Mouse (Mus musculus): ENCODE measurements around the gene Rhoq. TPM values are rescaled to one million over a fixed set of nuclear protein-coding genes. Genes with fewer than 3 reads are reported as not detected.
A peak's percentile ranks its signal among the peaks of the same experiment; 100 is the strongest.

Rhoq gene
- polyA plus RNA-seq, 1 experiment from 2014 or later = 5.6 TPM

DNA sequence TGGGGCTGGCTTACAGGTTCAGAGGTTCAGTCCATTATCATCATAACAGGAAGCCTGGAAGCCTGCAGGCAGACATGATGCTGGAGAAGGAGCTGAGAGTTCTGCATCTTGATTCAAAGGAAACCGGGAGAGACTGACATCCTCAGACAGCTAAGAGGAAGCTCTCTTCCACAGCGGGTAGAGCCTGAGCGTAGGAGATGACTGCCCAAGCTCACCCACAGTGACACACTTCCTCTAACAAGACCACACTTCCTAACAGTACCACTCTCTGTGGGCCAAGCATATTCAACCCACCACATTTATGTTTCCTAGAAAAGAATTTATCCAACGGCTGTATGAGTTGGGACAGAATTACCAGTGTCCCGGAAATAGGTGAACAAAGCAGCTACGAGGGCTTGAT lies 15.6 kb downstream of the Rhoq start:
- Histone ChIP-seq H3K27ac (no peak overlapping the region), H3K4me2 (no peak overlapping the region), H3K9me3 (no peaks in the 10 kb centered on the region), H3K27me3 (replicated peaks) (no peaks in the 10 kb centered on the region), H3K4me1 (no peaks in the 10 kb centered on the region), H3K36me3 (replicated peaks) (no peaks in the 10 kb centered on the region), H3K9ac (no peak overlapping the region), H3K4me3 (no peak overlapping the region)
- 91% methylated on average over 6 of the region's 6 CpGs for WGBS
- no peak for ATAC-seq (replicated peaks)

DNA sequence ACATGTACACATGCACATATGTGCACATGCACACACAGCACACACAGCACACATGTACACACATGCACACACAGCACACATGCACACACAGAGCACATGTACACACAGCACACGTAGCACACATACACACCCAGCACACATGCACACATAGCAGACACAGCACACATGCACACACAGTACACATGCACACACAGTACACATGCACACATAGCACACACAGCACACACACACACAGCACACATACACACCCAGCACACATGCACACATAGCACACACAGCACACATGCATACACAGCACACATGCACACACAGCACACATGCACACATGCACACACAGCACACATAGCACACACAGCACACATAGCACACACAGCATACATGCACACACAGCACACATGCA lies 18.3 kb downstream of the Rhoq start:
- WGBS = 91% methylated on average over 1 of the region's 1 CpGs

DNA sequence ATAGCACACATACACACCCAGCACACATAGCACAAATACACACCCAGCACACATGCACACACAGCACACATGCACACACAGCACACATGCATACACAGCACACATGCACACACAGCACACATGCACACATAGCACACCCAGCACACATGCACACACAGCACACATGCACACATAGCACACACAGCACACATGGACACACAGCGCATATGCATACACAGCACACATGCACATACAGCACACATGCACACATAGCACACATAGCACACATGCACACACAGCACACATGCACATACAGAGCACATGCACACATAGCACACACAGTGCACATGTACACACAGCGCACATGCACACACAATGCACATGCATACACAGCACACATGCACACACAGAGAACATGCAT lies 18.8 kb downstream of the Rhoq start:
- ATAC-seq (replicated peaks) = no peak
- Histone ChIP-seq H3K27me3 (replicated peaks) (no peaks in the 10 kb centered on the region), H3K9ac (no peak overlapping the region), H3K27ac (no peak overlapping the region), H3K4me2 (no peak overlapping the region), H3K4me3 (no peak overlapping the region), H3K4me1 (peaks cover 6% of the 10 kb centered on the region), H3K9me3 (no peaks in the 10 kb centered on the region), H3K36me3 (replicated peaks) (no peaks in the 10 kb centered on the region)
- WGBS = 100% methylated on average over 2 of the region's 2 CpGs

More for the DNA sequence above, 18.3 kb downstream of the Rhoq start:
- no peak for ATAC-seq (replicated peaks)
- Histone ChIP-seq H3K9me3 (no peaks in the 10 kb centered on the region), H3K36me3 (replicated peaks) (no peaks in the 10 kb centered on the region), H3K27me3 (replicated peaks) (no peaks in the 10 kb centered on the region), H3K27ac (no peak overlapping the region), H3K4me3 (no peak overlapping the region), H3K4me2 (no peak overlapping the region), H3K4me1 (peaks cover 1% of the 10 kb centered on the region), H3K9ac (no peak overlapping the region)

DNA sequence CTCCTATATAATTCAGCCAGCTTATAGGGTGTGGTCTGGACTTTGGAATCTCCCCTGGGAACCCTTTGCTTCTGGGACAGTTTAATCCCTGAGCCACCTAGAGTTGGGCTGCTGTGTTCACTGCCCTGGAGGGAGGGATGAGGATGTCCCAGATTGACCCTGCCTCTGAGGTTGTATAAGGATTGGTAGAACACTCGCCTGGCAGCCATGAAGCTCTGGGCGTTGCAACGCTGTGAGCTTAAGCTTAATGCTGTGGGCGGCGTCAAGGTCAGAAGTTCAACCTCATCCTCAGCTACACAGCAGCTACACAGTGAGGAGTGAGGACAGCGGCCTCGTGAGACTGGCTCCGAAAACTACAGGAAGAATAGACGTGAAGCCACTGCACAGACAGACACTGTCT lies 19.6 kb downstream of the Rhoq start:
- Histone ChIP-seq H3K27ac (no peak overlapping the region), H3K4me1 (peaks cover 12% of the 10 kb centered on the region), H3K9me3 (no peaks in the 10 kb centered on the region), H3K9ac (no peak overlapping the region), H3K4me3 (no peak overlapping the region), H3K27me3 (replicated peaks) (no peaks in the 10 kb centered on the region), H3K4me2 (no peak overlapping the region), H3K36me3 (replicated peaks) (no peaks in the 10 kb centered on the region)
- WGBS = 70% methylated on average over 9 of the region's 9 CpGs
- ATAC-seq (replicated peaks) = no peak

DNA sequence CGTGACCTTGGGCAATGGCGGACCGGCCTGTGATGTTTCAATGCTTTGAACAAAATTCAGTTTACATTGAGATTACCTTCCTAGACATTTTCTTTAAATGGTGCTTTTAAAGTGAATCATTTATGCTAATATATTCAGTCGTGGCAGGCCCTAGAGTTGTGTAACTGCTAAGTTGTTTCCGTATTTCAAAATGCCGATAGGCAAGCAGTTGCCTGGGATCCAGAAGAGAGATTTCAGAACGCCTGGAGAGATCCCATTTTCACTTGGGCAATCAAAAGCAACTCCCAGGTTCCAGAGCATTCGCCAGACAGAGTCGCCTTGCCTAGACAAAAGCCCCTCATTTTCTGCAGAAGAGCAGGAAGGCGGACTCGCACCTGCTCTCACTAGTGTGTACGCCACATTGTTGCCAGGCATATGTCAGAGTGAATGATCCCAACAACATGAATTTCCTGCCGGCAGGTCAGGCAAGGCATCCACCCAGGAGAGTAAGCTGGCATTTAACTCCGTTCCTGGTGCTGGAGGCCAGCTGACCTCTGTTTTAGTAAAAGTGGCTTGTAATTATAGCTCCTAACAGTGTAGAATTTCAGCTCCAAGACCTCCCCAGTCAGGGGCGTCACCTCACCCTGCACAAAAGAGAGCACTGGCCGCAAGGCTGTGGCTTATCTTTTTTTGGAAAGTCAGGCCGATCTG lies 23.7 kb downstream of the Rhoq start:
- Histone ChIP-seq H3K4me1 (peaks cover 16% of the 10 kb centered on the region), H3K9me3 (no peaks in the 10 kb centered on the region), H3K4me3 (no peak overlapping the region), H3K27ac (peak overlapping the region; percentile 58; the same call in 1 of the 2 replicates), H3K9ac (no peak overlapping the region), H3K27me3 (replicated peaks) (no peaks in the 10 kb centered on the region), H3K36me3 (replicated peaks) (no peaks in the 10 kb centered on the region), H3K4me2 (peak overlapping the region; percentile 14; the same call in 1 of the 2 replicates)
- no peak for ATAC-seq (replicated peaks)
- WGBS = 29% methylated on average over 17 of the region's 17 CpGs

DNA sequence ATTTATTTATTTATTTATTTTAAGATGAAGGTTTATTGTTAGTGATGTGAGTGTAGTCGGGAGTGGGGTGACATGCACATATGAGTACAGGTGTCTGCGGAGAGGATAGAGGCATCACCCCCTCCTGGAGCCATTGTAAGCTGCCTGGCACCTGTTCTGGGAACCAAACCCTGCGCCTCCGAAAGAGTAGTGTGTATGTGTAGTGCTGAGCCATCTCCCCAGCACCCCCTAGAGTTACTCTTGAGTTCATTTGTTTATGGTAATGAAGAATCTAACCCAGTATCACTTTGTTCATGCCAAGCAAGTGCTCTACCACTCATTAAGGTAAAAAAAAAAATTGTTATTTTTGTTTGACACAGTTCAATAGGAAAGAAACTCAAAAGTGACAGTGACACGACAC lies 25.3 kb downstream of the Rhoq start:
- Histone ChIP-seq H3K27ac (no peak overlapping the region), H3K4me1 (peaks cover 16% of the 10 kb centered on the region), H3K27me3 (replicated peaks) (no peaks in the 10 kb centered on the region), H3K4me3 (no peak overlapping the region), H3K9me3 (no peaks in the 10 kb centered on the region), H3K4me2 (no peak overlapping the region), H3K36me3 (replicated peaks) (no peaks in the 10 kb centered on the region), H3K9ac (no peak overlapping the region)
- 0 out of 2 replicates have a peak, but pooled peaks have one; percentile 49 for ATAC-seq (replicated peaks)
- 52% methylated on average over 5 of the region's 5 CpGs for WGBS

DNA sequence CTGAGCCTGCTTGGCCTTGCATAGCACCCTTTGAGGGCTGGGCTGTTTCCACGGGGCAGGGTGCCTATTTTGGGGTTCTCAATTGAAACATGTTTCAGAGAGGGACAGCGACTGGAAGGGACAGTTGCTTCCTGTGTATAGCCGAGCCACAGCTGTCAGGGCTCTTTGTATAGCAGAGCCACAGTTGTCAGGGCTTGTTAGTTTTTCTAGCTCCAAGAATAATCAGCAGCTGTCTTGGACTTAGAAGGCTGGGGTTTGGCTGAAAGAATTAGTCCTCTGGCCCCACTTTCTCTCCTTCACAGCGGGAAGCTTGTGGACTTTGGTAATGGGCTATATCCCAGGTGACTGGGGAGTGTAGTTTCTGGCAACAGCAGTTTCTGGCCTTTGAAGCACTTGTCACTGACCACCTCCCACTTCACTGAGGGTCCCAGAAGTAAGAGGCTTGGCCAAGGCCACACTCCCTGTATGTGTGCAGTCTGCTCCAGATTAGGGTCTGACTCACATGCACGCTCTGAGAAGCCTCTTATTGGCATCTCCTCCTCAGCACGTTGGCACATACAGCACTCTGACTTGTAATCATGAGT lies 25.8 kb downstream of the Rhoq start:
- Histone ChIP-seq H3K4me1 (peaks cover 16% of the 10 kb centered on the region), H3K36me3 (replicated peaks) (no peaks in the 10 kb centered on the region), H3K27me3 (replicated peaks) (no peaks in the 10 kb centered on the region), H3K4me2 (no peak overlapping the region), H3K9me3 (no peaks in the 10 kb centered on the region), H3K9ac (no peak overlapping the region), H3K27ac (no peak overlapping the region), H3K4me3 (no peak overlapping the region)
- ATAC-seq (replicated peaks) = peak; percentile 59
- 27% methylated on average over 6 of the region's 6 CpGs for whole genome bisulfite sequencing

DNA sequence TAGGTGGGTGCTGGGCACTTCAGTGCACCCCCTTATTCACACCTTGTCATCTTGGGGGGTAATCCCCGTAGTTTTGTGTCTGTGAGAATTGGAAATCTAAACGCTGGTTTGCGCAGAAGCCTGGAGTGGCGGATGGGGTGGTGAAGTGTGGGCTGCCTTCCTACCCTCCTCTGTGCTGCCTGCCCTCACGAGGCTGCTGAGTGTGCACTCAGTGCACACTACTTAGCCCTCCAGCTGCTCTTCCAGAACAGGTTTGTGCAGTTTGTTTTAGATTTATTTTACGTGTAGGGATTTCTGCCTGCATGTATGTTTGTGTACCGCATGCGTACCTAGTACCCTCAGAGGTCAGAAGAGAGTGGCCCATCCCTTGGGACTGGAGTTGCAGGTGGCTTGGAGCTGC lies 28.4 kb downstream of the Rhoq start:
- Histone ChIP-seq H3K9ac (no peak overlapping the region), H3K27ac (no peak overlapping the region), H3K4me2 (no peak overlapping the region), H3K9me3 (no peaks in the 10 kb centered on the region), H3K4me1 (peaks cover 14% of the 10 kb centered on the region), H3K4me3 (no peak overlapping the region), H3K36me3 (replicated peaks) (no peaks in the 10 kb centered on the region), H3K27me3 (replicated peaks) (no peaks in the 10 kb centered on the region)
- no peak for ATAC-seq (replicated peaks)
- WGBS = 92% methylated on average over 8 of the region's 8 CpGs

DNA sequence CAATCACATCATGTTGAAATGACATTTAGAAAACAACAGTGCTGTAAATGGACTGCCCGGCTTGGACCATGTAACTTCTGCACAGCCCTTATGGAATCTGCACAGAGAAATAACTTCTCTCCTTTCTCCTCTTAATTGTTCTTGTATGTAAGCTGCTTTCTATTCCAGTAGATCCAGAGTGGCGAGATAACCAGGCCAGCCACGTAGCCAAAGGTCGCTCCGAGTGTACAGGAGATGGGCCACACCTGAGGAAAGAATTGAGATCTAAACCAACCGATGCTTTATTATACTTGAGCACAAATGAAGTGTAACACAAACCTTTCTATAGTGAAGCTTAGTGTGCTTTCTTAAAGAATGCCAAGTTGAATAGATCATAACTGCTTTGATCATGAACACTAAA lies 34.4 kb downstream of the Rhoq start:
- ATAC-seq (replicated peaks) = no peak
- no peaks in the 10 kb centered on the region for H3K36me3 ChIP-seq (replicated peaks)
- no peak overlapping the region for H3K4me3 ChIP-seq
- 93% methylated on average over 6 of the region's 6 CpGs for whole genome bisulfite sequencing
- H3K4me1 ChIP-seq = no peaks in the 10 kb centered on the region
- H3K27ac ChIP-seq = no peak overlapping the region
- H3K9ac ChIP-seq = no peak overlapping the region
- no peaks in the 10 kb centered on the region for H3K27me3 ChIP-seq (replicated peaks)
- no peaks in the 10 kb centered on the region for H3K9me3 ChIP-seq
- H3K4me2 ChIP-seq = no peak overlapping the region

DNA sequence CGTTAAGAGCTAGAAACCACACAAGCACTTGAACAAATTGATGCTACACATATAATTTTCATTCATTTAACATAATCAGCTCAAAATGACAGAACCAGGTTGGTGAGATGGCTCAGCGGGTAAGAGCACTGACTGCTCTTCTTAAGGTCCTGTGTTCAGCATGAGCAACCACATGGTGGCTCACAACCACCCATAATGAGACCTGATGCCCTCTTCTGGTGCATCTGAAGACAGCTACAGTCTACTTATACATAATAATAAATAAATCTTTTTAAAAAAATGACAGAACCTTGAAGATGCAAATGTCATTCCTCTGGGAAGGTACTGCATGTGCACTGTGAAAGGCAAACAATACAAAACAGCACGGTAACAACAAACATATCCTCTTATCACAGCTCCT lies 46.1 kb downstream of the Rhoq start:
- no peak overlapping the region for H3K27ac ChIP-seq
- WGBS = 86% methylated on average over 3 of the region's 3 CpGs
- no peak overlapping the region for H3K4me3 ChIP-seq
- H3K4me2 ChIP-seq = no peak overlapping the region
- no peaks in the 10 kb centered on the region for H3K9me3 ChIP-seq
- no peaks in the 10 kb centered on the region for H3K27me3 ChIP-seq (replicated peaks)
- H3K36me3 ChIP-seq (replicated peaks) = no peaks in the 10 kb centered on the region; the same call in 1 of the 2 replicates
- ATAC-seq (replicated peaks) = no peak
- no peak overlapping the region for H3K9ac ChIP-seq
- no peaks in the 10 kb centered on the region for H3K4me1 ChIP-seq

DNA sequence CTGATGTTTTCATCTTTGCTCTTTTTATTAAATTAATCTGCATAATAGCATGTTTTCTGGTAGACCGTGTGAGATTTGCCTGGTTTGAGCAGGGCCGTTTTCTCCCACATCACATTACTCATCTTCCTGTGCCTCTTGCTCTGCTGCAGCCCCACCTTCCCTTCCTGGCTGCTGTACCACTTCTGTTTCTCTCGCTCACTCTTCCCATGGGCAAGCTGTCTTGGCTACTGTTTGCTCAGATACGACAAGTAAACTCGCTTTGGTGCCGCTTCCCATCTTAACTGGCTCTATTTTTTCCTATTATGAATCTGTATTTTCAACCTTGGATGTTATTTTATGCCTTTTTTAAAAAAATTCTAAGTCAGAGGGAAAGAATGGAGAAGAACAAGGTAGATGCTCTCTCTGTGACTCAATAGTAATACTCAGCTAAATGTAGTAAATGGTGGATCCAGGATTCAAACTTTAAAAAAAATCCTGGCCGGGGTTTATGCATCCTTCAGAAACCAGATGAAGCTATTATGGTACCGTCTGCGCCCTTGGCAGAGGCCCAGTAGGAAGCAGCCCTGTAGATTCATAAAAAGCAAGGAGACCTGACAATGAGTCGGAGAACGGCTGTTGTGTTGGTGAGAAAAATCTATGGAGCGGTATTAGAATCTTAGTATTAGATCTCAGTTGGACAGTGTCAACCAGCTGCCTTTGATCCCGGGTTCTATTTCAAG lies 48.6 kb downstream of the Rhoq start:
- WGBS = 87% methylated on average over 13 of the region's 13 CpGs
- Histone ChIP-seq H3K4me1 (no peaks in the 10 kb centered on the region), H3K27ac (no peak overlapping the region), H3K4me3 (no peak overlapping the region), H3K4me2 (no peak overlapping the region), H3K27me3 (replicated peaks) (no peaks in the 10 kb centered on the region), H3K9me3 (no peaks in the 10 kb centered on the region), H3K9ac (no peak overlapping the region), H3K36me3 (replicated peaks) (no peaks in the 10 kb centered on the region; the same call in 1 of the 2 replicates)
- ATAC-seq (replicated peaks) = no peak

DNA sequence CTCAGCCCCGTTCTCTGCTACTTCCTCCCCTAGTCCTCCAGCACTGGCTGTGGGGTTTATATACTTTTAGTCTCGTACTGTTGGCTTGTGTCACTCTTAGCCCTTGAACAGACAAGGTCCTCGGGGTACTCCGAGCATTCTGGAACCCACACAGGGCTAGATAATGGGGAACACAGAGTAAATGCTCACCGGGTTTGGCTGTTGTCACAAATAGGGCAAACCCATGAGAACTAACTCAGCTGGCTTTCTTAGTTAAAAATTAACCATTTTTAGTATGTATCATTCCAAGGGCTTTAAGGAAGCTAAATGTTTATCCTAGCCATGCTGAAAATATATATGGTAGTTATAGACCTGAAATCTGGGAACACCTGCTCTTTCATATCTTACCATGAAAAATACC lies 56.8 kb downstream of the Rhoq start:
- ATAC-seq (replicated peaks) = no peak
- Histone ChIP-seq H3K27me3 (replicated peaks) (no peaks in the 10 kb centered on the region), H3K9ac (no peak overlapping the region), H3K9me3 (no peaks in the 10 kb centered on the region), H3K4me3 (no peak overlapping the region), H3K36me3 (replicated peaks) (no peaks in the 10 kb centered on the region), H3K4me1 (peaks cover 6% of the 10 kb centered on the region), H3K4me2 (no peak overlapping the region), H3K27ac (no peak overlapping the region)
- 92% methylated on average over 5 of the region's 5 CpGs for WGBS
